Mouse (Mus musculus) midbrain, embryonic 15.5 days (tissue): ENCODE measurements at regions not wholly inside any gene's neighbourhood (a gene's known extent, or its start where the extent isn't known, plus 50 kb on each side); places are given as distances from the start of the nearest gene placed in this dataset.

Experiments
- ATAC-seq: fragments of 200-750 bp; cut with Nextera tagmentation; replicated peaks from 2 replicates; pipeline ENCODE4 v1.8.0; 2017; ENCODE audit warnings: moderate TSS enrichment
- H3K27ac ChIP-seq: fragments of 300-500 bp; sonication (generic); 2 replicates; pipeline ENCODE4 v1.5.1; 2015; ENCODE audit warnings: mild to moderate bottlenecking, inconsistent platforms
- H3K27me3 ChIP-seq: fragments of 300-500 bp; sonication (generic); replicated peaks from 2 replicates; pipeline ENCODE4 v1.6.1; 2015; ENCODE audit warnings: inconsistent platforms
- H3K36me3 ChIP-seq: fragments of 300-500 bp; sonication (generic); replicated peaks from 2 replicates; pipeline ENCODE4 v1.6.1; 2015; ENCODE audit warnings: inconsistent platforms
- H3K4me1 ChIP-seq: fragments of 300-500 bp; sonication (generic); 2 replicates; pipeline ENCODE4 v1.6.1; 2015; ENCODE audit warnings: inconsistent platforms
- H3K4me2 ChIP-seq: fragments of 300-500 bp; sonication (generic); 2 replicates; pipeline ENCODE4 v1.6.1; 2015; ENCODE audit warnings: inconsistent platforms, mild to moderate bottlenecking, moderate library complexity
- H3K4me3 ChIP-seq: fragments of 300-500 bp; sonication (generic); 2 replicates; pipeline ENCODE4 v1.5.1; 2015; ENCODE audit warnings: mild to moderate bottlenecking, inconsistent platforms
- H3K9ac ChIP-seq: fragments of 300-500 bp; sonication (generic); 2 replicates; pipeline ENCODE4 v1.6.1; 2015; ENCODE audit warnings: mild to moderate bottlenecking, inconsistent platforms
- H3K9me3 ChIP-seq: fragments of 300-500 bp; sonication (generic); 2 replicates; pipeline ENCODE4 v1.6.1; 2016; ENCODE audit warnings: inconsistent platforms
- WGBS: fragments of 180-500 bp; shearing (Covaris S2); methylation state at CpG from one replicate; pipeline ENCODE4 v1.1.7; 2015; ENCODE audit warnings: mixed read lengths; 5-methylcytosine and 5-hydroxymethylcytosine counted together

GRCm38 (mm10) chr4:124005626-124006315 is 87.9 kb upstream of the 4930535I16Rik start:
- Histone ChIP-seq H3K9me3 (no peaks in the 10 kb centered on the region), H3K4me3 (no peak overlapping the region), H3K4me2 (no peak overlapping the region), H3K36me3 (no peaks in the 10 kb centered on the region), H3K9ac (no peak overlapping the region), H3K4me1 (no peaks in the 10 kb centered on the region), H3K27me3 (no peaks in the 10 kb centered on the region), H3K27ac (no peak overlapping the region)
- ATAC-seq = no peak
- WGBS = 57% methylated on average over 17 of the region's 17 CpGs

- ATAC-seq = no peak
- no peak overlapping the region for H3K27ac ChIP-seq
- H3K9me3 ChIP-seq = no peaks in the 10 kb centered on the region
These were observed 84.9 kb upstream of the 4930535I16Rik start for GRCm38 (mm10) chr4:124002760-124003159.

GRCm38 (mm10) chr4:124002105-124002504 is 84.3 kb upstream of the 4930535I16Rik start:
- Histone ChIP-seq H3K4me2 (no peak overlapping the region), H3K4me1 (0 out of 2 replicates have a peak, but pooled peaks cover 3% of the 10 kb centered on the region), H3K9me3 (no peaks in the 10 kb centered on the region), H3K36me3 (no peaks in the 10 kb centered on the region), H3K27me3 (no peaks in the 10 kb centered on the region), H3K27ac (no peak overlapping the region), H3K9ac (no peak overlapping the region), H3K4me3 (no peak overlapping the region)
- WGBS = 83% methylated on average over 7 of the region's 7 CpGs
- ATAC-seq = no peak

More at GRCm38 (mm10) chr4:124002760-124003159, 84.9 kb upstream of the 4930535I16Rik start:
- H3K9ac ChIP-seq = no peak overlapping the region
- WGBS = 70% methylated on average over 6 of the region's 6 CpGs
- H3K4me1 ChIP-seq = 0 out of 2 replicates have a peak, but pooled peaks cover 3% of the 10 kb centered on the region
- H3K27me3 ChIP-seq = no peaks in the 10 kb centered on the region
- H3K4me2 ChIP-seq = no peak overlapping the region
- H3K36me3 ChIP-seq = no peaks in the 10 kb centered on the region
- H3K4me3 ChIP-seq = no peak overlapping the region

DNA sequence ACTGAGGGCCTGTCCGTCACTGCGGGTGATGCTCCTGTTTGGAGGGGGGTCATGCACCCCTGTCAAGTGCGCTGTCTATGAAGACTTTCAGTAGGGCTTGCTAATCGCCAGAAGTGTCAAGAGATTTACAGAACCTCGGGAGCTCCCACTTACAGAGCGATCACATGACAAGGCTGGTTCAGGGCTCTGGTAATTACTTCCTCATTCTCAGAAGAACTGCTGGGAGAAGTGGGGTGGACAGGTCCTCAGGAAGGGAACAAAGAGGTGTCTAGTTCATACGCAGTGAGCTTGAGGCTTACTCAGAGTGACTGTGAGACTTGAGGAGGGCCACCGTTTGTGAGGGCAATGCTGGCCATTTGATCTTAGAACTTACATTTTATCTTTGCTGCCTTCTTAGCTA is 78.0 kb upstream of the 4930535I16Rik start:
- Histone ChIP-seq H3K4me2 (no peak overlapping the region), H3K9me3 (no peaks in the 10 kb centered on the region), H3K27me3 (no peaks in the 10 kb centered on the region), H3K9ac (no peak overlapping the region), H3K36me3 (no peaks in the 10 kb centered on the region), H3K4me3 (no peak overlapping the region), H3K27ac (no peak overlapping the region), H3K4me1 (peaks cover 12% of the 10 kb centered on the region)
- no peak for ATAC-seq
- WGBS = 77% methylated on average over 8 of the region's 8 CpGs

GRCm38 (mm10) chr4:123991223-123991622 is 73.4 kb upstream of the 4930535I16Rik start:
- Histone ChIP-seq H3K36me3 (no peaks in the 10 kb centered on the region), H3K9ac (no peak overlapping the region), H3K4me2 (peak overlapping the region; percentile 72), H3K9me3 (no peaks in the 10 kb centered on the region), H3K4me1 (peaks cover 23% of the 10 kb centered on the region), H3K4me3 (peak overlapping the region; percentile 32), H3K27ac (peak overlapping the region; percentile 73), H3K27me3 (no peaks in the 10 kb centered on the region)
- WGBS = 9% methylated on average over 10 of the region's 10 CpGs
- ATAC-seq = peak; percentile 22; the same call in 1 of the 2 replicates

GRCm38 (mm10) chr4:123990293-123991185 is 72.7 kb upstream of the 4930535I16Rik start:
- H3K4me1 ChIP-seq = peaks cover 23% of the 10 kb centered on the region
- H3K4me2 ChIP-seq = peak overlapping the region; percentile 72
- peak; percentile 90 for ATAC-seq
- 2% methylated on average over 37 of the region's 37 CpGs for WGBS
- H3K9me3 ChIP-seq = no peaks in the 10 kb centered on the region
- H3K27ac ChIP-seq = peak overlapping the region; percentile 73
- no peaks in the 10 kb centered on the region for H3K36me3 ChIP-seq
- H3K27me3 ChIP-seq = no peaks in the 10 kb centered on the region
- H3K4me3 ChIP-seq = peak overlapping the region; percentile 32
- H3K9ac ChIP-seq = no peak overlapping the region; the same call in 1 of the 2 replicates
